Mouse (Mus musculus): Measurements from ENCODE around the gene Fgd5. TPM values are rescaled to one million over a fixed set of nuclear protein-coding genes. Genes with fewer than 3 reads are reported as not detected.

Gene Fgd5
- polyA plus RNA-seq, 1 experiment from 2014 or later = 6.0 TPM

GRCm38 (mm10) chr6:92018421-92018820, 39.7 kb downstream of the Fgd5 start:
- Histone ChIP-seq H3K4me2 (ENCODE audit: low read depth, low read length) (no peak overlapping the region), H3K9ac (ENCODE audit: low read depth, low read length) (no peak overlapping the region), H3K9me3 (ENCODE audit: control insufficient read depth, low read length) (no peaks in the 10 kb centered on the region), H3K4me3 (ENCODE audit: low read length) (no peak overlapping the region), H3K27me3 (replicated peaks; ENCODE audit: control insufficient read depth, insufficient read depth, low read length) (no peaks in the 10 kb centered on the region), H3K36me3 (ENCODE audit: control insufficient read depth, insufficient read depth, low read length) (no peaks in the 10 kb centered on the region), H3K4me1 (ENCODE audit: control insufficient read depth, insufficient read depth, low read length) (peaks cover 3% of the 10 kb centered on the region; the same call in 1 of the 2 replicates), H3K27ac (ENCODE audit: low read length) (no peak overlapping the region)
- ATAC-seq = no peak
- 58% methylated on average over 6 of the region's 6 CpGs for WGBS

GRCm38 (mm10) chr6:92021061-92021460, 42.4 kb downstream of the Fgd5 start:
- H3K4me2 ChIP-seq (ENCODE audit: low read depth, low read length) = no peak overlapping the region
- whole genome bisulfite sequencing = 85% methylated on average over 9 of the region's 9 CpGs
- no peak overlapping the region for H3K9ac ChIP-seq (ENCODE audit: low read depth, low read length)
- H3K4me1 ChIP-seq (ENCODE audit: control insufficient read depth, insufficient read depth, low read length) = no peaks in the 10 kb centered on the region
- no peak for ATAC-seq
- no peaks in the 10 kb centered on the region for H3K27me3 ChIP-seq (replicated peaks; ENCODE audit: control insufficient read depth, insufficient read depth, low read length)
- no peaks in the 10 kb centered on the region for H3K9me3 ChIP-seq (ENCODE audit: control insufficient read depth, low read length)
- H3K4me3 ChIP-seq (ENCODE audit: low read length) = no peak overlapping the region
- H3K36me3 ChIP-seq (ENCODE audit: control insufficient read depth, insufficient read depth, low read length) = no peaks in the 10 kb centered on the region
- H3K27ac ChIP-seq (ENCODE audit: low read length) = no peak overlapping the region

GRCm38 (mm10) chr6:92021506-92021905, 42.8 kb downstream of the Fgd5 start:
- no peaks in the 10 kb centered on the region for H3K36me3 ChIP-seq (ENCODE audit: control insufficient read depth, insufficient read depth, low read length)
- H3K9me3 ChIP-seq (ENCODE audit: control insufficient read depth, low read length) = no peaks in the 10 kb centered on the region
- no peak overlapping the region for H3K4me2 ChIP-seq (ENCODE audit: low read depth, low read length)
- ATAC-seq = no peak
- H3K4me3 ChIP-seq (ENCODE audit: low read length) = no peak overlapping the region
- H3K4me1 ChIP-seq (ENCODE audit: control insufficient read depth, insufficient read depth, low read length) = no peaks in the 10 kb centered on the region
- no peaks in the 10 kb centered on the region for H3K27me3 ChIP-seq (replicated peaks; ENCODE audit: control insufficient read depth, insufficient read depth, low read length)
- H3K9ac ChIP-seq (ENCODE audit: low read depth, low read length) = no peak overlapping the region
- no peak overlapping the region for H3K27ac ChIP-seq (ENCODE audit: low read length)
- 53% methylated on average over 6 of the region's 6 CpGs for WGBS

DNA sequence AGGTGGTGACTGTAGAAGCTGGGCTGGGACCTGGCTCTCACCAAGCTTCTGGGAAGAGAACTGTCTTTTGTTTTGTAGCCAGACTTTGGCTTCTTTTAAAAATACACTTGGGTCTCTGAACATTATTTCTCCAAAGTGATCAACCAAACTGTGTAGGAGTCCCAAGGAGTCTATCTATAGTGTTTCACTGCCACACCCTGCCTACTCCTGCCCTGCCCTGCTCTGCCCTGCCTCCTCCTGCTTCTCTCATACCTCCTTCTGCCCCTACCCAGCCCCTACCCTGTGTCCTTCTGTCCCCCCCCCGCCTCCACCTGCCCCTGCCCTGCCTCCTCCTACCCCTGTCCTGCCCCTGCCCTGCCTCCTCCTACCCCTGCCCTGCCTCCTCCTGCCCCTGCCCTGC, 46.6 kb downstream of the Fgd5 start:
- H3K27ac ChIP-seq (ENCODE audit: low read length) = no peak overlapping the region
- no peaks in the 10 kb centered on the region for H3K4me1 ChIP-seq (ENCODE audit: control insufficient read depth, insufficient read depth, low read length)
- H3K9ac ChIP-seq (ENCODE audit: low read depth, low read length) = no peak overlapping the region
- H3K4me2 ChIP-seq (ENCODE audit: low read depth, low read length) = no peak overlapping the region
- H3K9me3 ChIP-seq (ENCODE audit: control insufficient read depth, low read length) = no peaks in the 10 kb centered on the region
- H3K36me3 ChIP-seq (ENCODE audit: control insufficient read depth, insufficient read depth, low read length) = no peaks in the 10 kb centered on the region
- no peaks in the 10 kb centered on the region for H3K27me3 ChIP-seq (replicated peaks; ENCODE audit: control insufficient read depth, insufficient read depth, low read length)
- 83% methylated on average over 1 of the region's 1 CpGs for WGBS
- no peak for ATAC-seq
- no peak overlapping the region for H3K4me3 ChIP-seq (ENCODE audit: low read length)

DNA sequence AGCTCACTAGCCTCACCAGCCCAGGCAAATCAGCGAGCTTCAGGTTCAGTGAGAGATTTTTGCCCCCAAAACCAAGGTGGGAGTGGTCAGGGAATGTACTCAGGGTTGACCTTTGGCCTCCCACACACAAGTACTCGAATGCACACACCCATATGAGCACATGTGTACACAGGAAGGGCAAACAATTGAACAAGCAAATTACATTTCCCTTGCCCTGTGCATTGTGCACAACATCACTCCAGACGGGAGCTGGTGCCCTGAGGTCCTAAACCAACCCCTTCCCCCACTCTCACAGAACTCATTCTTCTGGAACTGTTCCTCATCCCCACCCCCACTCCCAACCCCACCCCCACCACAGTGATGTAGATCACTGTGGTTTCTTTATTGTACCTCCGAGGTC, 48.7 kb downstream of the Fgd5 start:
- Histone ChIP-seq H3K4me2 (ENCODE audit: low read depth, low read length) (no peak overlapping the region), H3K27ac (ENCODE audit: low read length) (no peak overlapping the region), H3K9ac (ENCODE audit: low read depth, low read length) (no peak overlapping the region), H3K36me3 (ENCODE audit: control insufficient read depth, insufficient read depth, low read length) (no peaks in the 10 kb centered on the region), H3K27me3 (replicated peaks; ENCODE audit: control insufficient read depth, insufficient read depth, low read length) (no peaks in the 10 kb centered on the region), H3K4me3 (ENCODE audit: low read length) (no peak overlapping the region), H3K9me3 (ENCODE audit: control insufficient read depth, low read length) (no peaks in the 10 kb centered on the region), H3K4me1 (ENCODE audit: control insufficient read depth, insufficient read depth, low read length) (no peaks in the 10 kb centered on the region)
- no peak for ATAC-seq
- 64% methylated on average over 4 of the region's 4 CpGs for WGBS

GRCm38 (mm10) chr6:92030646-92031045, 52.0 kb downstream of the Fgd5 start:
- H3K9ac ChIP-seq (ENCODE audit: low read depth, low read length) = no peak overlapping the region
- WGBS = 69% methylated on average over 8 of the region's 8 CpGs
- no peak overlapping the region for H3K4me3 ChIP-seq (ENCODE audit: low read length)
- peaks cover 10% of the 10 kb centered on the region for H3K4me1 ChIP-seq (ENCODE audit: control insufficient read depth, insufficient read depth, low read length)
- ATAC-seq = peak; percentile 54; the same call in 1 of the 2 replicates
- H3K27me3 ChIP-seq (replicated peaks; ENCODE audit: control insufficient read depth, insufficient read depth, low read length) = no peaks in the 10 kb centered on the region
- H3K36me3 ChIP-seq (ENCODE audit: control insufficient read depth, insufficient read depth, low read length) = no peaks in the 10 kb centered on the region
- H3K27ac ChIP-seq (ENCODE audit: low read length) = no peak overlapping the region
- no peaks in the 10 kb centered on the region for H3K9me3 ChIP-seq (ENCODE audit: control insufficient read depth, low read length)
- no peak overlapping the region for H3K4me2 ChIP-seq (ENCODE audit: low read depth, low read length)

- H3K4me1 ChIP-seq (ENCODE audit: control insufficient read depth, insufficient read depth, low read length) = peaks cover 13% of the 10 kb centered on the region
- no peaks in the 10 kb centered on the region for H3K27me3 ChIP-seq (replicated peaks; ENCODE audit: control insufficient read depth, insufficient read depth, low read length)
- whole genome bisulfite sequencing = 25% methylated on average over 6 of the region's 6 CpGs
- H3K9me3 ChIP-seq (ENCODE audit: control insufficient read depth, low read length) = no peaks in the 10 kb centered on the region
- no peaks in the 10 kb centered on the region for H3K36me3 ChIP-seq (ENCODE audit: control insufficient read depth, insufficient read depth, low read length)
- peak; percentile 69 for ATAC-seq
- no peak overlapping the region for H3K4me3 ChIP-seq (ENCODE audit: low read length)
- H3K9ac ChIP-seq (ENCODE audit: low read depth, low read length) = no peak overlapping the region
- no peak overlapping the region for H3K27ac ChIP-seq (ENCODE audit: low read length)
- no peak overlapping the region for H3K4me2 ChIP-seq (ENCODE audit: low read depth, low read length)
Measured at GRCm38 (mm10) chr6:92034713-92035112, 56.0 kb downstream of the Fgd5 start.

- peaks cover 13% of the 10 kb centered on the region for H3K4me1 ChIP-seq (ENCODE audit: control insufficient read depth, insufficient read depth, low read length)
- no peaks in the 10 kb centered on the region for H3K36me3 ChIP-seq (ENCODE audit: control insufficient read depth, insufficient read depth, low read length)
- WGBS = 32% methylated on average over 5 of the region's 5 CpGs
- no peak for ATAC-seq
- H3K27ac ChIP-seq (ENCODE audit: low read length) = no peak overlapping the region
- H3K9me3 ChIP-seq (ENCODE audit: control insufficient read depth, low read length) = no peaks in the 10 kb centered on the region
- H3K4me2 ChIP-seq (ENCODE audit: low read depth, low read length) = no peak overlapping the region
- no peaks in the 10 kb centered on the region for H3K27me3 ChIP-seq (replicated peaks; ENCODE audit: control insufficient read depth, insufficient read depth, low read length)
- no peak overlapping the region for H3K9ac ChIP-seq (ENCODE audit: low read depth, low read length)
- no peak overlapping the region for H3K4me3 ChIP-seq (ENCODE audit: low read length)
Measured at GRCm38 (mm10) chr6:92036372-92036771, 57.7 kb downstream of the Fgd5 start.

- H3K9ac ChIP-seq (ENCODE audit: low read depth, low read length) = no peak overlapping the region
- no peak overlapping the region for H3K4me2 ChIP-seq (ENCODE audit: low read depth, low read length)
- 46% methylated on average over 3 of the region's 3 CpGs for WGBS
- no peak overlapping the region for H3K4me3 ChIP-seq (ENCODE audit: low read length)
- ATAC-seq = no peak
- no peaks in the 10 kb centered on the region for H3K27me3 ChIP-seq (replicated peaks; ENCODE audit: control insufficient read depth, insufficient read depth, low read length)
- H3K9me3 ChIP-seq (ENCODE audit: control insufficient read depth, low read length) = no peaks in the 10 kb centered on the region
- no peak overlapping the region for H3K27ac ChIP-seq (ENCODE audit: low read length)
- H3K36me3 ChIP-seq (ENCODE audit: control insufficient read depth, insufficient read depth, low read length) = no peaks in the 10 kb centered on the region
- peaks cover 13% of the 10 kb centered on the region for H3K4me1 ChIP-seq (ENCODE audit: control insufficient read depth, insufficient read depth, low read length)
Measured at GRCm38 (mm10) chr6:92038158-92038557, 59.5 kb downstream of the Fgd5 start.

GRCm38 (mm10) chr6:92041271-92041670, 62.6 kb downstream of the Fgd5 start:
- H3K9me3 ChIP-seq (ENCODE audit: control insufficient read depth, low read length) = no peaks in the 10 kb centered on the region
- H3K4me1 ChIP-seq (ENCODE audit: control insufficient read depth, insufficient read depth, low read length) = no peaks in the 10 kb centered on the region; the same call in 1 of the 2 replicates
- no peak overlapping the region for H3K9ac ChIP-seq (ENCODE audit: low read depth, low read length)
- no peak overlapping the region for H3K27ac ChIP-seq (ENCODE audit: low read length)
- no peak for ATAC-seq
- H3K4me2 ChIP-seq (ENCODE audit: low read depth, low read length) = no peak overlapping the region
- 64% methylated on average over 5 of the region's 5 CpGs for WGBS
- H3K4me3 ChIP-seq (ENCODE audit: low read length) = no peak overlapping the region
- H3K27me3 ChIP-seq (replicated peaks; ENCODE audit: control insufficient read depth, insufficient read depth, low read length) = no peaks in the 10 kb centered on the region
- no peaks in the 10 kb centered on the region for H3K36me3 ChIP-seq (ENCODE audit: control insufficient read depth, insufficient read depth, low read length)
